Mouse (Mus musculus): ENCODE measurements around the gene Xxylt1.

DNA sequence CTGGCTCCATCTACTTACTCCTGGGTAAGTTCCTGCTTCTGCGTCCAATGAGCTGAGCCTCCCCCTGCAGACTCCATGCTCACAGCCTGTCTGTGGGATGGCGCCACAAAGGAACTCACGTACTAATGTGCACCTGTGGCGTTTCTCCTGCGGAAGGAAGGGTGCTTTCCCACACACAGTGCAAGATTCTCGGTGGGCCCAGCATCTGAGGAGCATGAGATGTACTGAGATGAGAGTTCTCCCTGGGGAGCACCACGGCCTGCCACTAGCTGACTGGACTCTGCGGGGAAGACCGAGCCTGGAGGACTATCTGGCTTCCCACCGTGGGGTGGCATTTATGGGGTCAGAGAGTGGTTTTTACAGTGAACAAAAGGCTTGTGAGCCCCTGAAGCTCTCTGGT lies 69.0 kb downstream of the Xxylt1 start:
- no peak for TF ChIP-seq CTCF (IDR thresholded peaks at IDR 0.05; ENCODE audit: borderline replicate concordance, insufficient read depth, low read length)
- no peak for TF ChIP-seq POLR2A (IDR thresholded peaks at IDR 0.05; ENCODE audit: low read depth, low read length)

Data from embryonic fibroblast, embryonic 13.5 days (primary cell).